Mouse (Mus musculus) heart, adult 18-20 months (tissue): ENCODE data around the gene Bhlhe41. TPM values are rescaled to one million over a fixed set of nuclear protein-coding genes. Genes with fewer than 3 reads are reported as not detected.

ENCODE experiments used
- DNase-seq, 2 experiments: peaks; one replicate each; pipeline ENCODE4 v3.0.0; 2021 to 2022; ENCODE audit warnings: mixed read lengths in 1 of 2
- total RNA-seq, 2 experiments: library from RNA; stranded (reverse); gene quantifications; 2 replicates each; pipeline ENCODE4 v1.2.3; 2021

Gene Bhlhe41
- total RNA-seq, 2 experiments from 2014 or later = 11.4 to 15.8 TPM

DNA sequence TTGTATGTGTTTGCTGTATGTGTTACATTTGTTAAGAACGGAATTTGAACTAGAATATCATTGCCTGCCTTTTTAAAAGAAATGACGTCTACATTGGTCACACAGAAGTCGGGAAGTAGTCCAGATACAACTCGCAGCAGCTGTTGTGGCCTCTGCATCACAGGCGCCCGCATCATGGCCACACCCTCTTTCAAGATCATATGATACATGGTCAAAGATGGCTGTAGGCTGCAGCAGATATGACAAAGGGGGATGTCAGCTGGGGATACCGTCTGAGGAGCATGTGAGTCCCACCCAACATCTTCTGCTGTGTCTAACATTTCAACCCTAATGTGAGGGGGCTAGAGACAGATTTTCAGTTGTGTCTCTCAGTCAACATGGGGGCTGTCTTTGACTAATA lies 6.7 kb upstream of the Bhlhe41 start:
- no peak for DNase-seq

DNA sequence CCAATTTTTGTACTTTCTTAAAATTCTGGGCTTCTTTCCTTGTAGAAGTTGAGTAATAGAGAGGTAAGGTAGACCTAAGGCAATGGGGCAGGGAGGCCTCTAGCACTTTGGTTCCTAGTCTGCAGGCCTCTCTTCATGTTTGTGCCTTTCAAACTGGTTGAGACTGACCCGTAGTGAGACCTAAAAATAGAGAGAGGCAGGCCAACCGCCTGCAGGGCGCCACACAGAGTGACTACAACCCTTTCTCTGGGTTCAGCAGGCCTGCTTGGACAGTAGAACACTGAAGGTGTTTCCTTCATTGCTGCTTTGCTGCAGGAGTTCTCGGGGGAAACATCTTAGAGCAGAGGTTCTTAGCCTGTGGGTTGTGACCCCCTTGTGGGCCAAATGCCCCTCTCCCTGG lies 5.6 kb upstream of the Bhlhe41 start:
- peak in 1 of 2 experiments; percentile 47 for DNase-seq

DNA sequence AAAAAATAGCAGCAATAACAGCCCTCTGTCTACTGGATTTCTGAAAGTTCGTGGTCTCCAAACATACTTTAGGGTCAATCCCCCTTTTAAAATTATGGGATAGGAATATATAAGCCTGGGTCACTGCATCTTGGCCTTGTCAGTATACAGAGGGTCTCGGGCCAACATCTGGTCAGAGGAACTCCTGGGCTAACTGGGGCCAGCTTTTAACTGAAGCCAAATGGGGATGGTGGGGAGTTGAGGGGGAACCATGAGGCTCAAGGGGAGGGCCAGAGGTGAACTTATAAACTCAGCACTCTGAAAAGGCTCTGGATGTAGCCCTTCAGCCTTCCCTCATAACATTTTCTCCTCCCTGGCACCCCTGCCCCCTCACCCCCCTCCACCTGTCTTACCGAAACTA lies 1.8 kb upstream of the Bhlhe41 start:
- no peak for DNase-seq

DNA sequence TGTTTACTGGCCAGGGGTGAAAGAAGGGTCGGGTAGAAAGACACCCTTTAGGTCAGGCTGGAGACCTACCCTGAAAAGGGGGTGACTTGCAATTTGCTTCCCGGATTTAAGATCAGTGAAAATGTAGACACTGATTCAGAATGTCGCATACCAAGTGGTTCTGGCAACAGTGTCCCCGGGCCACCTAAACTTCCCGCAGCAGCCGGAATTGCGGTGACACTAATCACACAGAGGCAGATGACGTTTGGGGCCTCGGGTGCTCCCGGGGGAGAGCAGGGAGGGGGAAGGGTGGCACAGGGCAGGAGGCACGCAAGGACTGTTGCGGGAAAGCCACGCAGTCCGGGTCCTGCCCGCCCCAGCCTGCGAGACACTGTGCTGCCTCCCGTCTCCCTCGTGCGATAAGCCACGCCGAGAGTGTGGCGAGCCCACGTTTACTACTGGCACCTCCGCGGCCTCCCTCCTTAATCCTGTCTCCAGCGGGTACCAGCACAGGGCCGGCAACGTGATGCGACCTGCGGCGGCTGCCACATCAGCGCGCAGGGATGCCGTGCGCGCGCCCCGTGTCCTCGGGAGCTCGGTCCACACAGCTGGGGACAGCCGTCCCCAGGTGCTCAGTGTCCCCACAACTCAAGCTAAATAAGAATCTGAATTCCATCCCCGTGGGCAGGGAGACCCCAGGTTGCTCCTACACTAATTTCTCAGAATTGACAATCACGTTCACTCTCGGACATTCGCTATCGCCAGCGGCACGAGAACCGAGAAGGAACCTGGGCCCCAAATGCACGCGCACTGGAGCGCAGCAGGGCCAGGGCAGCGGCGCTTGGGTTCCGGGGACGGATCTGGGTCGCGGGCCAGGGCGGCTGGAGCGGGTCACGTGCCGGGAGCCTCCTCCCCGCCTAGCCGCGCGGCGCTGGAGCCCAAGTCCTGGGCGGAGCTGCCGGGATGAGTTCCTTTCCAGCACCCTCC lies 811 bp upstream of the Bhlhe41 start:
- peak; percentile 93 to 96 for DNase-seq

DNA sequence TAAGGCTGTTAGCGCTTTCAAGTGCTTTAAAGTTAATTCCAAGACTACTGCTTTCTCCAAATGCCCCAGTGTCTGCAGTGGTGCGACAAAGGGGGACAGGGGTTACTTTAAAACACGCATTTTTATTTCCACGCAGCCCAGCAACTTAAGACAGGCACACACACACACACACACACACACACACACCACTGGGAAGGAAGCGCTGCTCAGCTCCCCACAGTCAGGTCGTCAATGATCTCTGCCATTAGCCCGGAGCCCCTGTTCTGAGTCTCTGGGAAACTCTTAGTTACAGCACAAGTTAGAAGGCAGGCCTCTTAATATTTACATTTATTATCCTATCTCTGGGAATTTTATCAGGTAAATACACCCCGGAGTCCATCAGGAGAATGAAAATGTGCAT lies 1.2 kb downstream of the Bhlhe41 start:
- DNase-seq = no peak

DNA sequence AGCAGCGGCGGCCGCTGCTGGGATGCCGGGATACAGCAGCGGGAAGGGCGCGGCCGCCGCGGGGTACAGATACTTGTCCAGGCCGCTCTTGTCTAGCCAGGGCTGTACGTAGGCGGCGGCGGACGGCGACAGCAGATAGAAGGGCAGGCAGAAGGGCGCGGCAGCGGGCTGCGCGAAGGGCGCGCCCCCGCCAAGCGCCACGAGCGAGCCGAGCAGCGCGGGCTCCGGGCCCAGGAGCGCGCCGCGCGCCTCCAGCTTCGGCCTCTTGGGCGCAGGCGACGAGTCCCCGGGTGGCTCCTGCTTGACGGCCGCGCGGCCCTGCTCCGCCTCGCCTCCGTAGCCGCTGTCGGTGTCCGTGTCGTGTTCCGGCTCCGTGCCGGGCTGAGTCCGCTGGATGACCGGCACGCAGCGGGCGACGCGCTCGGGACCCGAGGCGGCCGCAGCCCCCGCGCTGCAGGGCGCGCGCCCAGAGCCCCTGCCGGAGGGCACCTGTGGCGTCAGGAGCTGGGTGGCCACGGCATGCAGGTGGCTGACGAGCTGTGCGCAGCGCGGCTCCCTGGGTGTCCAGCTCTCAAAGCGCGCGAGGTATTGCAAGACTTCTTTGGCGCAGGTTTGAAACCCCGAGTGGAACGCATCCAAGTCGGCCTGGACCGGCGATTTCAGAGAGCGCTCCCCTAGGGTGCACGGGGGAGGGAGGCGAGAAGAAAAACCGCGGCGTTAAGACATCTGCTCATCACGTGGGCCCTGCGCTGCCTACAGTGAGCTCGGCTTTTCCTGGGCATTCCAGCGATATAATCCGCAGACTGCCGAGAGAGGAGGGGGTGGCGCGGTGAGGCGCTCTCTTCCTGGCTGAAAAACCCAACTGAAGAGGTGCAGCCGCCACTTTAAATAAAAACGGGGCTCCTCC lies 2.0 kb downstream of the Bhlhe41 start:
- peak; percentile 78 to 85 for DNase-seq

DNA sequence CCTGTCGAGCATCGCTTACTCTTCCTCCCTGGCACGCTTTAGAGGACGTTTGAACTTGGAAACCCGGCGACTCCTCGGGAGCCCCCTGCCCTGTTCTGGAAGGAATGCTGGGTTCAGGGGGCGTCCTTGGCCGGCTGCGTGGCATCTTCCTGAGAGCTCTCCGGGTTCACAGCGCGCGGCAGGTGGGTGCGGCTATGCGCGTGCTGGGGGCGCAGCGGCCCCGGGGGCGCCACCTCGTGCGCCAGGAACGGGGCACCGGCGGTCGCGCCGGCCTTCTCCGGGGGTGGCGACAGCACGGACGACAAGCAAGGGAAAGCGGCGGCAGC lies 2.7 kb downstream of the Bhlhe41 start:
- DNase-seq = no peak

DNA sequence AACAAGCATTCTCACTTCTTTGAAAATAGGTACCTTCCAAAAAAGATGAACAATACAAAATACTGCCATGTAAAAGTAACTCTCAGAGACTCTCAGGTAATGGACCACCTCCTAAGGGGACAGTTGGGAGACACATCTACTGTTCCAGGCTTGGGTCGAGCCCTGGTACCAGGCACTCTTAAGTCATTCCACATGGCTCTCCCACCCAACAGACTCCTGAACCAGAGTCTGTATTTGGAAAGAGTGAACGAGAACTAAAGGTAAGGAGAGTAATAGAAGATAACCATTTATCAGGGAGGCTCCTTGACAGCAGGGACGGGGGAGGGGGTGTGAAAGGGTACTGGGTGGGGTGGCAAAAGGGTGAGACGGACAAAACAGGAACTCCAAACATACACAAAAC lies 3.0 kb downstream of the Bhlhe41 start:
- DNase-seq = no peak

DNA sequence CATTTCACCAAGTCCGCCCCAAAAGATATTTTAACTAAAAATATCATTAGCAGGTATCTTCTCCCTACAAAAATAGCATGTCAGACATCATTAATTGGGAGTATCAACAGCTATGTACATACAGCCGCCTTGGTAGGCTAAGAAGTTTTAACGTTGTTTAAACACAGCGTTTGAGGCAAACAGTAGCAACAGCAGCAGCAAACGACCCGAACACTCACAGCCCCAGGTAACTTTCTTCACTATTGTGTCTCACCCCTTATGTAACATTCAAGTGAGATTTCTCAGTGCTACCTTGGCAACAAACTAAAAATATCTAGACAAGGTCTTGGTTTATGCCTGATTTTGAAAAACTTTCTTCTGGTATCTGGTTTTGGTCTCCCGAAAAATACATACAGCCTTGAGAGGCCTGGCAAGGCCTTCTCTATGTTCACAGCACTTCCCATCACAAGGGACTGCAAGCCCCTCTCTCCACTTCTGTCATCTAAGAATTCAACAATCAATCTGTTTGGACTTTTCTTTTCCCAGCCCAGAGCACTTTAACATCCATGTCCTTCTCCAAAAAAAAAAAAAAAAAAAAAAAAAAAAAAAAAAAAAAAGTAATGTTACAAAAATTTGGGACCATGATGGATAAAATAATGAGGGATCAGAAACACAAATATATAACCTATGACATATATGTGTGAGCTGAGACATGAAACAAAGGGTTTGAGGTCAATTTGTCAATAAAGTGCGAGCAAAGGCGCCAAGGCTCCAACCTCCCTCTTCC lies 3.7 kb downstream of the Bhlhe41 start:
- DNase-seq = no peak

DNA sequence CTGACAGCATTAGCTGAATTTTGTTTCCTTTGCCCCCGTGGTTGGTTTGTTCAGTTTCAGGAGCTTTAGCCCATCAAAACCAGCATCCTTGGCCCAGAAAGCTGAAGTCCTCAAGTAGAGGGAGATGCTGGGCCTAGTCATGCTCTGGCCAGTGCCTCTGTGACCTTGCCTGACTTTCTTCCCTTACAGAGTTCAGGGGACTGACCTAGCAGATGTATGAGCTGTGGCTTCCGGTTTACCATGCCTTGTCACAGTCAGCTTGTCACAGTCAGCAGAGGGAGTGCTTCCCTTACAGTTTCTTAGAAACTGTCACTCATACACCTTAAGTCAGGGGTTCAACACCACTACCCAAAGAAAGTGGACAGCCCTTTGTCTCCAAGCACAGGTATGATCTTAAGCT lies 5.0 kb downstream of the Bhlhe41 start:
- DNase-seq = peak; percentile 49 to 57

DNA sequence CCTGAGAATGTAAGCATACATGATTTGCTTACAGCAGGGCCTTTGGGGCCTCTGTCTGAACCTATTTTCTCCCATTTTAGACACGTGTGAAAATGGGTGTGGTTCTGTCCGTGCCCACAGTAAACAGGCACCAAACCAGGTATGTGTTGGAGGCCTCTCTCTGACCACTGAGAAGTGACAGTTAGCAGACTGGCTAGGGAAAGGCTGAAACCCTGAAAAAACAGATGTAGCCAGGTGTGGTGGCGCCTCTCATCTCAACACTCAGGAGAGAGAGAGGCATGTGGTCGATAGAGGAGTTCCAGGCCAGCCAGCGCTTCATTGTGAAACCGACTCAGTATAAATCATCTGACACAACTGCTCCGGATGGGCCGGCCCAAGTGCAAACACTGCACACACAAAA lies 6.9 kb downstream of the Bhlhe41 start:
- DNase-seq = no peak

DNA sequence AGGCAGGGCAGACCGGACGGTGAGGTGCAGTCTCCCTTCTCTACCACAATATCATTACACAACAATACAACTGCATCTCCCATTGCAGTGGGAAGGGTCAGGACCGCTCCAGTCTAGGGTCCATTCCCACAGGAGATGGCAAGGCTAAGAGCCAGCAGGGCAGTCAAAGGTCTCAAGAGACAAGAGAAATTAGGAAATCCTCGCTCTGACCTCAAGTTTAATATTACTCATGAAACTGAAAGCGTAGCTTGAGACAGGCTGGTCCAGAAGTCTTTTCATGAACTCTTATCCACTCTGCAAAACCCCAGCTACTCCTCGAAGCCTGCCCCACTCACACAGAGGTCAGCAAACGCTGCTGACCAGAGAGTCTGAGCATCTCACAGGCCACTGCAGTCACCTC lies 7.9 kb downstream of the Bhlhe41 start:
- peak; percentile 55 to 62 for DNase-seq

DNA sequence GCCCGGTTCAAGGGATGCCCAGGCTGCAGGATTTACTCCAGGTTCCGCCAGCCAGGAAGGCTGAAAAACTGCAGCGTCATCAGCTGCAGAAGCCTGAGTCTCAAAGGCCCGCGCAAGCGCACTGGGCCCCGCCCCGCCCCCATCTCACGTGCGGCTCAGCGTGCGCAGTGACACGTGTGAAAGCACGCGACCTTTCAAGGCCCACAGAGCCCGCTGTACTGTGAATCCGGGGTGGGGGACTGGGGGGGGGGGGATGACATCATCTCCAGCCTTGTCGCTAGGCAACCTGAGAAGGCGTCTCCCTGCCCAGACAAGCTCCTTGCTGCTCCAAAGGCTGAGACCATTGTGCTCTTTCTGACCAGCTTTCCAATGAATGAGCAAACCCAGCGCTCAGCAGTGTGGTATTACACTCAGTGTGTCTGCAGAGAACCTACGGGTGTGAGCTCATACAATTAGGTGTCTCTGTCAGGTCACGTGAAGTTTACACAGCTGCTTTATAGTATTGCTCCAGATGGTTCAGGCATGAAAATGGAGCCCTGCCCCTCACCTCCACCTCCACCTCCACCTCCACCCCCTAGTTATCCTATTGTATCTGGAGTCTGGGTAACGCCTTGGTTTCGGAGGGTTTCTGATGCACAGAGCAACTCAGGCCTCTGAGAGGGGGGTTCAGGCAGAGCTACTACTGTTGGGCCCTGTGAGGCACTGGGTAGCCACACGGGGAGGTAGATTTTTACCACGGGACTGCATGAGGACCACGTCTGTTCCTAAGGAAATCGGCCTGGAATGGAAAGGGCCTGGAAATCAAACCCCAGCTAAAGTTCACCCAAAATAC lies 9.4 kb downstream of the Bhlhe41 start:
- peak; percentile 96 to 99 for DNase-seq

DNA sequence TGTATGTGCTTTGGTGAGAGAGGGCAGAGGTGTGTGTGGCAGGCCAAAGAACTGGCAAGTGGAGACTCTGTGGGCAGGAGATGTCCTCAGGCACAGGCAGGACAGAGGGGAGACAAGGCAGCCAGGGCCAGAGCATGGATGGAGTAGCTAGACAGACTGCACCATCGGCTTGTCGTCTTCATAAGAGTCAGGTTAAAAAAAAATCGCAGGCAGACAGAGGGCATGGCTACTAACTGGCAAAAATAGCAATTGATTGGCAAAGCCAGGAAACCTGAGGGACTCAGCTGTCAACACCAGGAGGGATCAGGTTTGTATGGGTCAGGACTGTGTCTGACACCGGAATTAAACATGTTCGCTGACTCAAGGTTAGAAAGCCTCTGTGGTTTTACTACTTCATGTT lies 10.6 kb downstream of the Bhlhe41 start:
- DNase-seq = peak in 1 of 2 experiments; percentile 74

DNA sequence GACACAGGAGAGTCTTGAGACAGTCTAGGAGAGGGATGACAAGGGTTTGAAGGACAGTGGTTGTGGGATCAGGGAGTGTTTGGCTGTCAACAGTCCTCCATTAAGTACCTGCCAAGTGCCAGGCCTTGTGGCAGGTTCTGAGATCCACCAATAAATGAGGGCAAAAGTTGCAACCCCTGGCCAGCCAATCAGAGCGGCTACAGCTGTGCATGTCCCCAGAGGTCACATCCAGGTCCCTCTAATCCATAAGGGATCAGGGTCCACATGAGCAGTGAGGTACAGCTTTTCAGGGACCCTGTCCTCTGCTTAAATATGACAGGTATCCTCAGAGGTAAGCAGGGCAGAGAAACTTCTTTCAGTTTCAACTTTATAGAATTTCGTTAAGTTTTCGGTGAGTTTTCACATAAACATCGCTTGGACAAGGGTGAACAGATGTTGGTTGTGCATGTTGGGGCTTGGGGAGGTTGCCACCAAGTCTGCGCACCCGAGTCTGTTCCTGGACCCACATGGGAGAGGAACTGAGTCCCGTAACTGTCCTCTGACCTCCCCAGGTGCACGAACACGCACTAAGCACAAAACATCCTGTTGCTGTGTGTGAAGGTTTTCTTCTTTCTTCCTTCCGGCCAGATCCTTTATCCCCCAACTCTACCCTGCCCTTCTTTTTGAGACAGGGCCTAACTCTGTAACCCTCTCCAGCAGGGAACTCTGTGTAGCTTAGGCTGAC lies 11.8 kb downstream of the Bhlhe41 start:
- no peak for DNase-seq

DNA sequence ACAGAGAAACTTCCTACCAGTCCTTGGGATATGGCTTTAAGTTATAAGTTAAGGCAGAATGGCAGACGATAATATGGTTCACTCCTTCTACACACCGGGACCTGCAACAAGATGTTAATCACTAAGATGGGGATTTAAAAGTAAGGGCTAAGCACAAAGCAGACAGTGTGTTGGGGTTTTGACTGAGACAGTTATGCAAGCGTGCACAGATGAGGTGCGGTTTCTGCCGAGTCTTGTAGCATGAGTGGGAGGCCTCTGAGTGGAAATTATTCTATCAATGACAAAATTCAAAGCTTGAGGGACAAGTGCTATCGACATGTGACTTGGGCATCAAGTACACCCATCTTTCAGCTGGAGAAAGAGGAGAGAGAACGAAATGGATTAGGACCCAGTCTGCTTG lies 12.7 kb downstream of the Bhlhe41 start:
- DNase-seq = no peak

DNA sequence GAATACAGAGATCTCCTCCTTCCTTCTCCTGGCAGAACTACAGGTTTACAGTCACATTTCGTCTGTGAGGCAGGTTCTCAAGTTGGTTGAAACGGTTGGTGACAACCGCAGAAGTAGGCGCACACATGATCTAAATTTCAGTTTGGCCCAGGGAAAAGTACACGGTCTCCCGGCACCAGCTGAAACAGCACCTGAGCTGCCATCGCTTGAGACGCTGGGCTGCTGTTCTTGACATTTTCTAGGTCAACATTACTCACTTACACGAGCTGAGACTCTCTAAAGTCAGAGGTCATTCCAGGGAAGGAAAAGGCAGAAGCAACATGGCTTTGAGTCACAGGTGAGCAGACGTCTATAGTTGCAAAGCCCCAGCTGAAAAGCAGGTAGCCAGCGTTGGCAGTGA lies 13.4 kb downstream of the Bhlhe41 start:
- no peak for DNase-seq

DNA sequence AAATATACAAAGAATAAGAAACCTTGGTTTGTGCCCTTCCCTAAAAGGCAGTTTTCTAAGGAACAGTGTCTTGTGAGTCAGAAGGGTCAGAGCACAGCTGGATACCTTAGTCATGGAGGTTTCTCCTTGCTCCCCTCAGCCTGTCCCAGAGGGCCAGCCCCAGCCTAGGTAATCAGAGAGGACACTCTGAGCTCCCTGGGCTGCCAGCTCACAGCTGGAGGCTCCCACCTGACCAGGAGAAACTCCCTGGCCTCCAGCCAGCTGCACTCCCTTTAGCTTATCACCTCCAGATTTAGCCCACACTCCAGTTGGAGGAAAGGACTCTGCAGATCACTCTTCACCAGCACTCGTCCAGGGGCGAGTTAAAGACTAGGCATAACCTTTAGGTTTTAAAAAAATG lies 14.6 kb downstream of the Bhlhe41 start:
- DNase-seq = peak; percentile 77 to 85

DNA sequence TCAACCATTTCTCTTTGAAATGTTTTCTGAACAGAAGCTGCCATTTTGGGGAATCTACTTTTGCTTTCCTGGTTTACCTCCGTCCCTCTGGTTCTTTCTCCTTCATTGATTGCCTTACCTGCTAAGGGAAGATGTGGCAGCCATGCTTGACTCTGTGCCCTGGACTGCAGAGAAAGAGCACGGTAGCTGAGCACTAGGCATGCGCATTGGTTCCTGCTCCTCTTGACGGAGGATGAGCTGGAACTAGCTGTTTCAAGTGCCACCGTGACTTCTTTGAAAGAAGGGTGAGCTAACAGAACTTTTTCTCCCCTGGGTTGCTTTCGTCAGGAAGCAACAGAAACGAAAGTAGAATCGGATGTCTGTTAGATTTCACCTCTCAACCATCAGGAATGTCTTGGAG lies 17.7 kb downstream of the Bhlhe41 start:
- DNase-seq = no peak

DNA sequence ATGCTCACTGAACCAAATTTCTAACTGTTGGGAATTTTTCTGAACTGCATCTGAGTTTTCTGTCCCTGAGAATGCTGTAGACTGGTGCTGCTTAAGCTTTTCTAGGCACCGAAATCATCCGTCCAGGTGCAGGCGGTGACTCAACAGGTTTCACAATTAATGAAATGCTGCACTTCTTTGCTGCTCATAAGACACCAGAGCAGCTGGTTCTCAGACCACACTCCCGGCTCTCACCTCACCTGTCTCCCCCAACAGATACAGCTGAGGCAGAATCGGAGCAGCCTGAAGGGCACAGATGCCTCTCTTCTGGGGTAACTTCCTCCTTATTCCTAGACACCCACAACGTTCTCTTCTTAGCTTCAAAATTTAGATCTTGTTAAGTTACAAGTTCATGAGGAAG lies 18.4 kb downstream of the Bhlhe41 start:
- DNase-seq = no peak

DNA sequence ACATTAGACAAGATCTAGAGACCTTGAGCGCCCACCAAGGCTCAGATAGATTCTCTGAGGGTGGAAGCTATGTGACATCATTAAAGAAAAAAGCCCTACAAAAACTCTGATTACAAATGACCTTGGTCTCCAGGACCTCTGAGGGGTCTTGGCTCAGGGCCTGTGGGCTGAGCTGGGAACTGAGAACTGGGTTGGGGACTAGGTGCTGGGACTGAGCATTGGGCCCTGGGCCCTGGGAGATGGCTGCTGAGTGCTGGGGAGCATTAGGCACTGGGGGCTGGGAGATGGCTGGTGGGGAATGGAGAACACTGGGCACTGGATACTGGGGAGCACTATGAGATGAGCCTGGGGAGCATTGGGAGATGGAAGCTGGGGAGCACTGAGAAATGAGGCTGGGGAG lies 19.3 kb downstream of the Bhlhe41 start:
- DNase-seq = no peak
